Mouse (Mus musculus) hematopoietic multipotent progenitor cell, adult 10-12 weeks (in vitro differentiated cells): ENCODE results near the gene Lyst. TPM values are rescaled to one million over a fixed set of nuclear protein-coding genes. Genes with fewer than 3 reads are reported as not detected.

Source experiments
- polyA plus RNA-seq: library from polyadenylated mRNA; stranded (reverse); fragments of >175 nt; gene quantifications from 2 replicates; pipeline ENCODE4 v1.2.3, GENCODE M21; 2012; ENCODE audit warnings: low replicate concordance

Lyst gene
- polyA plus RNA-seq: 4.1 and 8.0 TPM in 2 replicates

GRCm38 (mm10) chr13:13590048-13591011 lies at the start of gene Lyst:
Lyst (plus strand) TSS chr13:13590397.

DNA sequence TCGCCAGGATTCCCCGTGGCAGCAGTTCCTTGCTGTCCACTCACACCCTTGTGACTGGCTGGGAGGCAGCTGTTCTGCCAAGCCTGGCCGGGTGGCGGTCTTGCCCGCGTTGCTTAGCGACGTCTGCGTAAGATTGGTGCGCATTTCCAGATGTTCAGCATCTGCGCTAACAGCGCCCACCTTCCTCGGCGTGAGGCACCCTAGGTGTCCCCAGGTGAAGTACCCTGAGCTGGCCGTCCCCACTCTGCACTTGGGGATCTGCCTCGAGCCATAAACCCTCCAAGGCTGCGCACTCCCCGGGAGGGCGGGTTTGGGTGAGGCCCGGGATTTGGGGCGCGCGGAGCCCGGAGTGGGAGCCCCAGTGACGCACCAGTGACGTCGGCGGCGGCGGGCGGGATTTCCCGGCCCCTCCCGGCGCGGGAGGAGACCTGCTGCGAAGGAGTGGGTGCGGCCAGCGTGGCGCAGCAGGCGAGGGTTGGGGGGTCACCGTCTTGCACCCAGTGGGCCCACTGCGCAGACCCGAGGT lies 193.8 kb downstream of the Lyst start, which contains the start of gene Gng4:
Gene Gng4 (plus strand): TSS at position 166 of the 526 bp plus-strand sequence.

Other genes with a start within 250 kb of the Lyst start
- 4.2 and 6.3 TPM in 2 replicates for gene Gpr137b, start 196.4 kb upstream of the Lyst start, polyA plus RNA-seq
- 7.4 and 9.3 TPM in 2 replicates for gene Nid1, start 152.8 kb upstream of the Lyst start, polyA plus RNA-seq
- gene Gng4, start 193.7 kb downstream of the Lyst start, polyA plus RNA-seq: 0.11 TPM in 1 of 2 replicates, not detected in the other